Mouse (Mus musculus) kidney, adult 11 months (tissue): Measurements from ENCODE around the gene Meis2.
A peak's percentile ranks its signal among the peaks of the same experiment; 100 is the strongest.

ENCODE experiments used
- DNase-seq: peaks from one replicate; pipeline ENCODE4 v3.0.0; 2022

Gene Meis2

DNA sequence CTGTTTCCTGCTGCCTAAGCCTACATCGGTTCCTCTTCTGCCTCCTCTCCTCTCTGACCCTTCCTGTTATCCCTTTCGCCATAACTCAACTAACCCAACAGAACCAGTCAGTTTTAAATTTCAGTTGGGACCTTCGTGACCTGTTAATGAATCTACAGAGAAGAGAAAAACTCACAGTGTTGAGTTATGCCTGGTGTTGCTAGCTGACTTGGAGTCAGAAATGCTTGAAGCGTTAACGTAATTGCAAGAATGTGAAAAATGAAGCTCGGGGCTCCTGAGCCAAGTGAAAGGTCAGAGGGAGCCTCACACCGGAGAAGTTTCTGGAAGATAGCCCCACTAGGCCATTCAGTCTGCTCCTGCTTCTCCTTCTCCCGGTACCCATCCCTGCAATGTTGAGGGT is 18.3 kb downstream of the Meis2 start:
- DNase-seq: no peak

DNA sequence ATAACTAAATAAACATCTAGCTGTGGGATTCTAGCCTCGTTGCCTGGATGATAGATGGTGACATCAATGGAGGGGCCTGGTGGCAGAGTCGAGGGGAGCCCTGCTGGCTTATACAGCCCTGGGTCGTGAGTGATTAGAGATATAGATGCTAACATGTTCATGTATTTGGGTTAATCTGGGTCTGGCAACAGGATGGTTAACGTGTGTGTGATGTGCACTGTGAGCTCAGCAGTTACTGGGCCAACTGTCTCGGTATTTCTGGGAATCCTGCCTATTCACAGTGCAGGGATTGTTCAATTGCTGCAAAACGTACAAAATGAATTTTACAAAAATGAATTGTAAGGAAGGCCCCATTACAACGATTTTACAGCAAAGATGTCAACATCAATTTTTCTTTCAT is 20.6 kb downstream of the Meis2 start:
- no peak for DNase-seq

DNA sequence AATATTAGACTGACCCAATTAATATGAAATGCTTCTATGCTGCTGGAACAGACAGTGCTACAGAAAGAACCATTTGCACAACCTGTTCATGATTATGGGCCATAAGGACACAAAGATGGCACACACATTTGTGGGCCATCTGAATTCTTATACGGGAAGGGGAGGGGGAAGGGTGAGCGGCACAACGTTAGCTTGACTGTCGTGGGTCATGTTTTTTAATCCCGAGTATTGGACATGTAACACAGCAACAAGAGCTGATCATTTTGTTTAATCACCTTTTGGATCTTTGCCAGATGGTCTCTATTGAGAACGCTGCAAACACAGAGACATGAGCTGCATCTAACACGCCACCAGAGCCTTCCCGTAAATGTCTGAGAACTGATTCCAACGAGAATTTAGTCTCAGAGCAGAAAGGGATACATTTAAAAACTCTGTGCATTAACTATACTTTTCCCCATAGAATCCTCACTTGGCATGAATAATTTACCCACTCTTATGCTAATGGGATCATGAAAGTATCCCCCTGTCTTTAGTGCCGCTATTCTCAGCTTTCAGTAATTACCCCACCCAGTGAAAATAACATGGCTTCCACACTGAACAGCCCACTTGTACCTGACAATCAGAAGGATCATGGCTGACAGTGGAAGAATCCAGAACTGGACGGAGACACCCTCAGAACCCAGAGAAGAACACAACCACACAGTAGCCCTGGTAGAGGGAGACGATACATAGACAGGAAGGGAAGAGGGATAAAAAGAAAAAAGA is 22.5 kb downstream of the Meis2 start:
- DNase-seq: no peak

DNA sequence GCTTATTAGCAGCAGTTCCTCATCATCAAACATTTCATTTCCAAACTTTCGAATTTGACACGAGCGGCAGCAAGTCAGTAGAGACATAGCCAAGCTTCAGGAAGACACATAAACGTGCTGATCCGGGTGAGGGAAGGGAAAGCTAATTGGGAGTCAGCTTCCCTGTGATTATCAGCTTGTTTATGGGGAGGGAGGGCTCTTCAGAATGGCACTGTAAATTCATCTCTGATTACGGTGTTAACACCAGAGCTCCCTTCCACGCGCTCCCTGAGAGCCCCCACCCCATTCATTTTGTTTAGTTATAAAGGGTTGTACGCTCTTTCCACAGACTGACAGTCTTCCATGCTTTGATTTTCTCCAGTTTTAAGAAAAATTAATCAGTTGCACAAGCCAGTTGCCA is 23.2 kb downstream of the Meis2 start:
- no peak for DNase-seq

DNA sequence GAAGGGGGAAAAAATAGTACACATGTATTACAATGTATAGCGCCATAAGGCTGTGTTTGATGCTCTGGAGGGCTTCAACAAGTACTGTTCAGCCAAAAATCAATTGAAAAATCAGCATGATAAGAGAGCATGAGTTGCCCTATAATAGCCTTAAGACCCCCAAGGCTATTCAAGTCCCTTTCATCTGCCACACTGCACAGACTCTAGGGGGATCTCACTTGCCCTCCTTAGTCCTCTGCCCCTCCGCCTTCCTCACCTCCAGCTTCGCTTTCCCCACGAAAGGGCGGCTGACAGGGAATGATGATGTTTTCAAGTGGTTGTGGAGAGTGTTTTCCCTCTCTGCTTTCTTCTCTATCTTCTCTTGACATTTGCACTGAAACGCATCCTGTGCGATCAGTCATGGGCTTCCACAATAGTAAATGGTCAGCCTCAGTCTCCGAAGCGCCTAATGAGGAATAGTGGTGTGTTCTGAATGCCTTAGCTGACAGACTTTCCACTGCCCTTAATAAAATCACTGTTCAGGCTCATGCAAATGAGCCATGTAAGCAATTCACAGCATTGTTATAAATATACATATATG is 23.9 kb downstream of the Meis2 start:
- no peak for DNase-seq

DNA sequence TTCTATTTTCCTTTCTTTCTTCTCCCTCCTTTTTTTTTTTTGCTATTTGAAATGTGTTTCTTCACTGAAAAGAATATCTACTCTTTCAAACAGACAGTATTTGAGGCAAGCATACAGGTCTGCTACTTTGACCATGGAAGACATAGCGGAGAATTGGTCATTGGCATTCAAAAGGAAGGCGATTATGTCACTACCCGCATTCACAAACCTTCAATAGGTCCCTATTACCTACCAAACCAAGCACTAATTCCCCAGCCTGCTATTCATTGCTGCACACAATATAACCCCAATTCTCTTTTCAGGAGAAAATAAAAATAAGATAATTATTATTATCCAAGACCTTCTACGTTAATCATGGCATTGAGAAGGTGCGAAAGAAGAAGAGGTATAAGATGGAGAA is 30.3 kb downstream of the Meis2 start:
- DNase-seq: no peak

DNA sequence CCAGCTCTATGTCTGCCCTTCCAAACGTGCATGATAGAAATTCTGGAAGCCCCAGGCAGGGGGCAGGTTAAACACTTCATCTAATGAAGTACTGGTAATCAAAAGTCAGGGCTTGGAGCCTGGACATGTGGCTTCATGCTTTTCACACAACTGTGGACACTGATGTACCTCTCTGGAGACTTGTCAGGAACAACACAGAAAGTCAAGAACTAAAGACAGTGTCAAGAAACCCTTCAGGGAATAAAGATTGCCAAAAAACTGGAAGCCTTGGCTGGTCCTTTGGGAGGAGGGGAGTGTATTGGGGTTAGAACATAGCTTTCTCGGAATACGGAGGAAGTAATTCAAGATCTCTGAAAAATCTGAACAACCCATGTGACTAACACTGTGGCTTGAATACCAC is 37.5 kb downstream of the Meis2 start:
- no peak for DNase-seq

DNA sequence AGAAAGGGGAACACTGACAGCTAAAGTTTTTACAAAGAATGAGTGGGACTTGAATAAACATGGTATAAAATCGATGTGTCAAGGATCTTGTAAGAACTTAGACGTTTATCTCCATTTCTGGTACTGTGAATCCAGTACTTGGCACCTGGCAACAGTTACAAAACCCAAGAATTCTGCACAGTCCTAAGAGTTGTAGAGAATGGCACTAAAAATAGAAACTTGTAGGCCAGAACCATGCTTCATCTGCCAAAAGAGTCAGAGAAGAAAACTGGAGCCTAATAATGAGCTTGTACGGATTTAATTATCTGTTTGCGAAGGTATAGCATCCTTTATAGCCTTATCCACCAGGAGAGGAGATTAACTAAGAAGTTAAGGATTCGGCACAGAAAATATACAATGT is 42.8 kb downstream of the Meis2 start:
- no peak for DNase-seq

DNA sequence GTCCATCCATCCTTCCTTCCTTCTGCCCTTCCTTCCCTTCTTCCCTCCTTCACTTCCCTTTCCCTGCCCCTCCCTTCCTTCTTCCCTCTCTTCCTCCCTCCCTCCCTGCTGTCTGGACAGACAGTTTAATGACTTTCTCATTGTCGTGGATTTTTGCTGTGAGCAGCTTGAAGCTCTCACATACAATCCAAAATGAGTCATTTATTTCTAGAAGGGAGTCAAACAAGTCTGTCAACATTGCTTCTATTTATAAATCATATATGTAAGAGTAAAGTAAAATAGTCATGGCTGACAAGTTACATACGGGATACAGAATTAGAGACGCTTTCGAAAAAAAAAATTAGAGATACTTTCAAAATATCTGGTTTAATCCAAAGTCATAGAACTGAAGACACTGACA is 43.7 kb downstream of the Meis2 start:
- no peak for DNase-seq

DNA sequence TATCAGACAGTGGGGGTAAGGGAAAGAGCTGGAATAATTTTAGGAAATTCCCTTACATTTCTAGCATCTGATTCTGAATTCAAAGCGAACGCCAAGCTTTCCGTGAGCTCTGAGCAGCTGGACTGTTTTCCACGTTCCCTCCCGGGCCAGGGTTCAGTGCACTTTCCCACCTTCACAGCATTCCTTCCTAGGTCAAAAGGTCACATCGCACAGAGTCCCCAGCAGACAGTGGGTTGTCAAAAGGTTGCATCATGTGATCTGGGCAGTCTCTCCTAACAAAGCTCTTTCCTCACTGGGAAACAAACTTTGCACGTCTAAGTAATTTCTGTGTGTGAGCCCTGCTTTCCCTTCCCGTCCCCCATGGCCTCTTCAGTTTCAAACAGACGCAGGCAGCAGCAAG is 44.6 kb downstream of the Meis2 start:
- DNase-seq: peak; percentile 60

DNA sequence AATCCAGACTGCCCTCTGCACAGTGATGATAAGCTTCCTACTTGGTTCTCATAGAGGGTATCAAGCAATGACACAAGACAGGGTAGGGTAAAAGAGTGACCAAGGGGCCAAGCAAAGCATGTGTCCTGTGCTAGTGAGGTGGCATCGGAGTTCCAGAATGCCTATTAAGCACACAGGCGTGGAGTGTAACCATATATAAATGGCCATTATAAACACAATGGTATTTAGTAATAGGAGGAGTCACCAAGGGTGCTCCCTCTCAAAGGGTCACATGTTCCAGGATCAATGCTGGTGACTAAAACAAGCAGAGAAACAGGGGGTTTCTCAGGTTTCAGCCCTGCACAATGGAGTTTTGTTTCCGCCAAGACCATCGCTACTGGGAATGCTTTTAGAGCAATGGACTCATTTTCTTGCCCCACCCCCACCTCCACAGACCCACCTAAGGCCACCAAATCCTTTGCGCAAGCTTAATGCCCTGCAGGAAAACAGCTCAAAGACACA is 45.1 kb downstream of the Meis2 start:
- no peak for DNase-seq

DNA sequence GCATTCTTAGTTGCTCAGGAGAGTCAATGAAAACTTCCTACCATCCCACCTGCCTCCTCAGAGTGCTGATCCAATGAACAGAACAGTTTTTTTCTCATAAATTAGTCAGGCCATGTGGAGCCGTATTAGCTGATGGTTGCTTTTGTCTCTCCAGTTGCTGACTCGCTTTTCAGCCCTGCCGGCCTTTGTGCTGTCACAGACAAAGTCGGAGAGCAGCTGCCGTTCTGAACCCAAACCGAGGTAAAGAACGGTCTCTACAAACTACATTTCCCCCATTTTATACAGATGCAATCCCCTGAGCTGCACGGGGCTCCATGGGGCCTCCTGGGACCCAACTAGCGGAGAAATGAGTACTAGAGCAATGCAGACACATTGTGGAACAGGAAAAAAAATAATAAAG is 45.7 kb downstream of the Meis2 start:
- no peak for DNase-seq

DNA sequence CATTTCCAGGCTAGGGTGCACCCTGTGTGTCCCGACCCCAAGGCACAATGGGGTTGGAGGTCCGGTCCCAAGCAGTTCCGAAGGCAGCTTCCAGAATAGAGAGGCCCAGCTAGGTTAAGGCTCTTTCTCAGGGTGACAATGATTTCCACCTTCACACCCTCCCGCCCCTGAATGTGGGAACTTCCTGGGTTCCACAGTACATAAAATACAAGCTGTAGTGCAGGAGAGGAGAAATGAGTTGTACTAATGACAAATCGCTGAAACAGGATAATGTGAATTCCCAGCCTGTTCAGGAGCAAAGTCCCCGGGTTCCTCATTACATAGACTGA is 46.2 kb downstream of the Meis2 start:
- DNase-seq: no peak

DNA sequence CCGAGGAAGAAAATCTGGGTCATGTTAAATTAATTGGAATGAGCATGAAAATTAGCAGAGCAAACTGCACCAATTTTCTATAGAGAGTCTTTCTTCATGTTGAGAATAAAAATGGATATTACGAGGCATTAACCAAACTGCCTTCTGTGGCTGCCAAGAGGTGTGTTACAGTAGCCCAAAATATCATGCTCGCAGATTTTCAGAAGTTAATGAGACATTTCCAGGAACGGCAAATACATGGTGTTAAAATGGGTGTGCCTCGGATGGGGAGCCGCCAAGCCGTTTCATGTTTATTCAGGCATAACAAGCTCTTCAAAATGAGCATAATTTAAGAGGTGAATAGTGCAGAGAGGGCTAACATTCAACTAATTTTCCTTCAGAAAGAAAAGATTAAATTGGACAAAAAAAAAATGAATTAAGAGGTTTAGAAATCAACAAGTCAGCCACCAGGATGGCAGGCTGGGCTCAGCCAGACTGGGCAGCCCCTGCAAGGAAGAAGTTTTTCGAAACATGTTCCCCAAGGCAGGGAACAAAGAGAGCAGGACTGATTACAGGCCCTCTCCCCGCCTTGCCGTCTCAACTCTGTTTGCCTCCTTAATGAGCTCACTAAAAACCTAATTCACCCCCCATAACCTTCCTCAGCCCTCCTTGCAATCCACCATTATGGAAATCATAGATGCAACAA is 46.7 kb downstream of the Meis2 start:
- DNase-seq: no peak

DNA sequence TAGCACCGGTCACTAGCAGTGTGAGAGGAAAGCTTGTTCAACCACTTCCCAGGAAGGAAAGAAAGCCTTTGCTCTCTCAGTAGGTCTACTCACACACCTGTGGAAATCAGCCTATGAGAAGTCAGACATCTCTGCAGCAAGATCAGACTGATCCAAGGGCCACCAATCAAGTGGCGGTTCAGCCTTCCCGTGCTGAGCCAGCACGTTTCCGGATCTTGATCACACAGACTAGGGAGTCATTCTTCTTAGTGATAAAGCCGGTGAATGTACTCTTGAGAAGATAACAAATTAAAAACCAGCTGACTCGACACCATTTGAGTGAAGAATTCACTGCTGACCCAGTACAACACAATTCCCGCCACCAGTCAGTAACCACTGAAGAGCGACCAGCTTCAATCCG is 50.1 kb downstream of the Meis2 start:
- no peak for DNase-seq

DNA sequence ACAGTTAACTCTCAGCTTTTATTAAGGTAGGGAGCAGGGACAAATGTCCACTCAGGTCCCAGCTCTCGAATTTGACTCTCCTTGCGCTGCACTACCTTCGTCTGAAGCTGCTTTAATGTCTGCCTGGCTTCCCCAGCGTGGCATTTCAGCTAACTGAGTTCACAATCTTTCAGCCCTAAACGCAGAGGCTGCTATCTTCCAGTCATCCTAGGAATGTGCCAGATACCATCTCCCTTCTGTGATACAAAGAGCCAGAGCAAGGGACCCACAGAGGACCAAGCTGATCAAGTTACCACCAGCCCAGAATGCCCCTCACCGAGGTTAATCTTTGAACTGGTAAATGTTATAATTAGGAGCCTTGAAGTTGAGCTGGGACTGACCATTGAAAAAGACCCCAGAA is 55.2 kb downstream of the Meis2 start:
- DNase-seq: no peak

DNA sequence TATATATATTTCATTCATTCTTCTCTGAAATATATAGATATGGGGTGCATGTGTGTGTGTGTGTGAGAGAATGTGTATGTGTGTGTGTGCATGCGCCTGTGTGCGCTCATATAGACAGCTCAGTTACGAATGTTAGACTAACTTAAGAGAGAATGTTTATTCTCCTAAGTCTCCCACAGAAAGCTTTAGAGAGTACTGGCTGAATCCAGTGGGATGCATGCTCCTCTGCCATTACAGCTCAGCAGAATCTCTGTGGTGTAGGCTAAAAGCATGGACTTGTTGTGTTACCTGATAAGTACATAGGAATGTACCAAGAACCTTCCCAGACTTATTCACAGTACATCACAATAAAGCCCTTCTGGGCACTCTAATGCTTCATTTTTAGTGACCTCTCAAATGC is 55.6 kb downstream of the Meis2 start:
- DNase-seq: no peak

DNA sequence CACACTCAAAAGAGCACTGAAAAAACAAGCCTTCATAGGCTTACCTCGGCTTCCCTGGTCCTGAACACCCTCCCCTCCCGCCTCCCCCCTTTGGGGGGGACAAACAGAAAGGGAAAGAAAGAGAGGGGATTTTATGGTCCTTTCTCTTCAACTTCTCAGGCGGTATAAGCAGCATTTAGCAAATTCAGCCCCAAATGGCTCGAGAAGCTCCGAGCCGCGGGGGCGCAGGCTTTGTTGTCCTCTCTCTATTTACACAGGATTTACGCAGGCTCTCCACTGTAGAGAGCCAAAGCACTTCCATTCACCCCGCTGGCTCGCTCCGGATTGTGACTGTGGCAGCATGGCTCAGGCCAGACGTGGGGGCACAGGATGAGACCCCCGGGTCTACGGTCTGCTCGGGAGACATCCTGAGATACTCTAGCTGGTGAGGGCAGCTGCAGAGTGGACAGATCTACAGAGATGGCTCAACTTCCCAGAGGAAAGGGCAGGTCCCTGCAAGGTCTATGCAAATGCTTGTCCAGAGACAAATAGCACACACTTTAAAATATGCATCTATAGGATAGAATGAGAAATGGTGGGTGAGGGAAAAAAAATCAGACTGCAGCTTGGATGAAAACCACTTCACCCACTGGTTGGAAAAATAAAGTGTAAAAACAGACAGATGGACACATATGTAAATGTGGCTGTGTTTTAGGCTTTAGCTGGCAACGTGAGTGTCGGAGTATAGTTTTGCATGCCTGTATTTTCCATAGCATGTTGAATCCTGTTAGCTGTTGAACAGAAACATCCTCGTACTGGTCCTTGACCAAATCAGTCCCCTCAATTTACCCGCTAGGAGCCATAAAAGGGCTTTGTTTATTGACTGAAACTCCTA is 56.3 kb downstream of the Meis2 start:
- DNase-seq: no peak

DNA sequence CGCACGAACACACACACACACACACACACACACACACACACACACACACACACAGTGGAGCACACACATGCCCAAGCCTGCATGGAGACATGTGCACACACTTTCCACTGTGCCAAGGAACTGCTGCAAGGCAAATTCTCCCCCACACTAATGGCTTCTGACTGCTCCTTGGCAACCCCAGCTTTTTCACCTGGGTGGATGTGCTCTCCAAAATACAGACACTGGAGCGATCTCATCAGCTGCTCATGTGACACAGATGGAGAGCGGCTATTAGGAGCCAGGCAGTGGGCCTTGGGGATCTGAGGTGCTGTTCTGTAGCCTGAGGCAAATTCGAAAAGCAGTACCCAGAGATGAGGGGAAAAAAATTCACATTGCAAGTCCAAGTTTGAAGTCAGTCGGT is 63.3 kb downstream of the Meis2 start:
- DNase-seq: no peak

DNA sequence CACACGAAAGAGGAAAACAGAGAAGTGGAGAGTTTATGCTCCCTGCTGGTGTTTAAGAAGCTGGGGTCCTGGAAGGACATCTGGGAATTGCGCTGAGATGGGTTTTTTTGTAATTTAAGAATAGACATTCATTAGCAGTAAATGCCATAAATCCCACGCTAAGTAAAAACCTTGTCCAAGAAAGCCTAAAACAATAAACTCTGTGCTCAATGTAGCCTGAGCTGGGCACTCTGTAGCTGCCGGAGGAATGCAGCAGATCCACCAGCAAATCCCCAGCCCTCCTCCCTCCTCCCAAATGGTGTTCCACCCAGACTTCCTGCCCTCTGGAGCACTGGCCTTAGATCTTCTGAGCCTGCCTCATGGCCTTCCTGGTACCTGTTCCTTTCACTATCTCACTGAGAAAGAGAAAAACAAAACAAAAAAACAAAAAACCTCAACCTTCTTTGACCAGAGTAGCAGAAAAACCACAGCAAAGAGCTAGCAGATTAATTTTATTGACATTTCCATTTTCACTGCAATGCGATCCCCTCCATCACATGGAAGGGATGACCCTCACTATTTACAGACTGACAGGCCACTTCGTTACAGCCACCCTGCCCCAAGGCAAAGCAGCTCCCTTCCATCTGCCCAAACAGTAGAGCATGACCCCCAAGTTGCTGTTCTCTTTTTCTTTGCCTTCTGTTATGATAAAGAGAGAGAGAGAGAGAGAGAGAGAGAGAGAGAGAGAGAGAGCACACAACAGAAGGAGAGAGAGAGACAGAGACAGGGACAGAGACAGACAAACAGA is 64.1 kb downstream of the Meis2 start:
- DNase-seq: no peak

DNA sequence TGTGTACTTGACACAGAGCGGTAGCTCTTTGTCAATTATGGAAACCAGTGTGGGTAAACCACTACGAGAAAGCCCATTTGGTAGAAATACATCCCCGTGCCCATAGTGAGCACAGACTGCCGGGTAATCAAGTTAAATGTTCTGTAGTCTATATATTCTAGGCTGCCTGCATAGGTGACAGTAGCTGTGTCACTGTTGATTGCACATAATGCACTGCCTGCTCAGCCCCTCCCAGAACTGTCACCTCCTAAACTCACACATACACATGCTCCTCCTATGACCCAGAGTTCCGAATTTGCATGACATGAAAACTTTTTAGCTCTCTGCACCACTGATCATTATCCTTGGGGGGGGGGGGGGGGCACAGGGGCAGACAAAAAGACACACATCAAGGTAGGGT is 65.1 kb downstream of the Meis2 start:
- DNase-seq: no peak

DNA sequence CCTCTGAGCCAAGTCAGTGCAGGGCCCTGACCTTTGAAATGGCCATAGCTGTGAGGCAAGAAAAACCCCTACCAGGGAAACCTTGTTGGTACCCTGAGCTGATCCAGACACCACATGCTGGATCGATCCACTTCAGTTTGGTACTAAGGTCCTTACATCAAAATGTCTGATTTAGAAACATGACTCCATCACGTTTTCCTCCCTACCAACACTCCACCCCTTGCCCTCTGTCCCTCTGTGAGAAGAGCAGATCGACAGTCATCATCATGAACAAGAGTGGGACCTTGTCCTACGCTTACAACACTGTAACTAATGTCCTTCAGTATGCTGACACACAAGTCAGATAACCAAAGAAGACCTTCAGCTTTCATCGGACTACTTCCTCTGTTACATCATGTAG is 66.8 kb downstream of the Meis2 start:
- no peak for DNase-seq

DNA sequence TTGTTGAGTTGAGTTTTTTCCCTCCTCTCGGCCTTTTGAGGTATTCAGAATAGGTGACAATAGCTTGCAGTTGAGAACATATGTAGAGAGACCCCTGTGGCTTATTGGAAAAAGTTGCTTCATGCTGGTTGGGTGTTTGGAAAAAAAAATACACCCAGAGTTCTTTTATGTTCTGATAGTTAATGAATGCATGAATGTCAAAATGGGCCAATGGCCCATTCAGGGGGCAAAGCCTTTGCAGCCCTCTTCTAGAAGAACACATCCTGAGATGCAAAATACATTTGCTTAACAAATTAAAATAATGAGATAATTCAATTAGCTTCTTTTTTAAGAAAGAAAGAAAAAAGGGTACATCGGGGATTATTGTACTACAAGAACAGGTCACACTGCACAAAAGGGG is 69.2 kb downstream of the Meis2 start:
- no peak for DNase-seq
